Mouse (Mus musculus): ENCODE results near the gene Olfr569.

The Olfr569 gene

DNA sequence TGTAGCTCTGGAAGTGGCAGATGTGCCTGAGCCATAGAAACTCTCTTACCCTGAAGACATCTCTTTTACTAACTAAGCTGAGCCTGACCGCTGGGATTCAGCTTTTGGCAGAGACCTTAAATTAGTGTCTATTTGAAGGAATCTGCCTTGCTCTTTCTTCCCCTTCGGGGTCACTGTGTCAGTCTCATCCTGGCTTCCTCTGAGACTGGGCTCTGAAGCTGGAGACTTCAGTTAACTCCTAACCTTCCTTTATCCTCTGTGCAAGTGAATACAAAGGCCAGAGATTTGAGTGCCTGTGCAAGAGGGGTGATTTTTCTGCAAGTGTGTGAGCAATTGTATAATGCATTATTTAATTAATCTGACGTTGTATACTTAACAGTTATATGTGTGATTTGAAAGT lies at the start of gene Olfr569:
TSS of gene Olfr569 (minus strand) at position 101 of the 400 bp plus-strand sequence.
- DNase-seq (ENCODE audit: low spot score): no peak

DNA sequence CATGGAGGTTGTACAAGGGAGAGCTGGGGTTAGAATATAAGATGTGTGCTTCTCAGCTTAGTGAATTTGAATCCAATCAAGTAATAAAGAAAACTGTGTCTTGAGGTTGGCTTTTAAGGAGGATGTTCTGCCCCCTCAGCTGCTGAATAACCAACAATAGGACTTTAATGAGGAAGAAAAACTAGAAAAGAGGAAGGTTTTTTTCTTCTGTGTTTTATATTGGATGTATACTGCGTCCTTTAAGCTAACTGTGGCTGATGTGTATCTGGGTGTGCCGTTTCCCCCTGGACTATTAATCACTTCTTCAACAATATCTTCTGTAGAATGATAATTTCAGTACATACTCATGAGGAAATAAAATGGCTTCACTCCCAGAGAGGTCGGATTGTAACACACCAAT lies 36.4 kb upstream of the Olfr569 start:
- no peak for DNase-seq (ENCODE audit: low spot score)

GRCm38 (mm10) chr7:102924109-102924508 lies 33.4 kb upstream of the Olfr569 start, which contains the start of gene Olfr572:
TSS of gene Olfr572 (plus strand) at chr7:102924409.
- no peak for DNase-seq (ENCODE audit: low spot score)

DNA sequence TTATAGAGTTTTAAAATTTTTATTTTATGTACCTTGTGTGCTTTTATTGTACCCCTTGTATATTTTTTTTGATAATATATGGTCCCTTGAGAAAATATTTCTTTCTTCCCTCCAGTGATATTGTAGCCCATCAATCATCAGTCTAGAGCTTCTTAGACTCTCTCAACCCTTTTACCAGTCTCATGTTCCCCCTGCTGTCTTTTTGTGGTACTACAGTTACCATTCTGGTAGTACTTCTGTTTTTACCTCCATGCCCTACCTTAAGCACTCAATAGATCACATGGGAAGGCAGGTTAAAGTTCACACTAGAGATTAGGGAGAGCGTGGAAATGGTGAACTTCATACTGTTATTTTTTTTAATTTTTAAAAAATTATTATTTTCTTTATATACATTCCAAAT lies 28.9 kb upstream of the Olfr569 start:
- no peak for DNase-seq (ENCODE audit: low spot score)

GRCm38 (mm10) chr7:102917032-102917875 lies 26.6 kb upstream of the Olfr569 start, which contains the start of gene Olfr571:
TSS of gene Olfr571 (minus strand) at chr7:102917536.
- no peak for DNase-seq (ENCODE audit: low spot score)

GRCm38 (mm10) chr7:102916405-102916804 lies 25.7 kb upstream of the Olfr569 start:
- no peak for DNase-seq (ENCODE audit: low spot score)

DNA sequence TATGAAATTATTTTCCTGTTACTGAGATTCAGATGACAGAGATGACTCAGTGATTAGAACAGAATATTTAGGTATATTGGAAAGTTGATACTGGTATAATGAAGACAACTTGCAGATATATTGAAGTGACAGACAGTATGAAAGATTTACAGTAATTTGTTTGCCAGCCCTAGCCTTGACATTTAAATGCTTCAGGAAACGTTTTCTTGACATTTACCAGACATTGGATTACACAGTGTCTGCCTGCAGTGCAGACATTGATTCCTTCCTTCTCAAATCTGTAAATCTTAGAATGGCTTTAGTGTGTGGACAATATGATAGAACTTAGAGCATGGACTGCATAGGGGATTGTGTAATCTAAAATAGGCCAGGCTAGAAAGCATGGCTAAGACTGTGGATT lies 24.6 kb upstream of the Olfr569 start:
- DNase-seq (ENCODE audit: low spot score): no peak

DNA sequence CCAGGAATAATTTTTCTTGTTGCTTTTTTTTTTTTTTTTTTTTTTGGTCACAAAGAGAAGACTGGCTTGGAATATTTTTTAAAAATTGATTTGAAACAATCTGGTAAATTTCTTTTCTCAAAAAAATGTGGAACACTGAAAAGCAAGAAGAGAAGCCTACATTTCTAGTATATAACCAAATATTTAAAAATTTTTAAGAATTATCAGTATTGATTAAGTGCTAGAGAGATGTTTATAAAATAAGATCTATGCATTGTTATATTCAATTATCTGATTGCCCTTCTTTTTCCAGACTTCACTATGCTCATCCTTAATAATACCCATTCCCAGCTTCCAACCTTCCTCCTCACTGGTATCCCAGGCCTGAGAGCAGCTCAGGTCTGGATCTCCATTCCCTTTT lies 13.9 kb downstream of the Olfr569 start, which contains the start of gene Olfr568:
TSS of gene Olfr568 (plus strand) at position 301 of the 400 bp plus-strand sequence.
- no peak for DNase-seq (ENCODE audit: low spot score)

DNA sequence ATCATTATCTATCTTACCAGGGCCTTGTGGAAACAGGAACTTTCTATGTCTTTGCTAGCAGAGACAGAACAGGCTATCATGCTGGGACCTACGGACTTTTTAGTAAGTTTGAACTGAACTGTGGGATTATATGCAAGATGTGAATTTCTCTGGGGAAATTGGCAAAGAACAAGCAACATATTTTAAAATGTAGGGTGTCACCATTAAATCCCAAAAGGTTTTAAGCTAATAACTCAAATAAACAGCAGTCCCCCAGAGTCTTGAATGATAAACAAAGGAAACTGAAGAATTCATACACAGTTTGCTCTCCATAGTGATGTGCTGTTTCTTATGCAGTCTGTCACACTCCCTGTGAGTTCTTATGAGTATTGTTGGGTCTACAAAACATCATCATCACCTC lies 32.0 kb downstream of the Olfr569 start, which contains the start of gene Olfr566:
TSS of gene Olfr566 (minus strand) at position 101 of the 400 bp plus-strand sequence.
- DNase-seq (ENCODE audit: low spot score): no peak

DNA sequence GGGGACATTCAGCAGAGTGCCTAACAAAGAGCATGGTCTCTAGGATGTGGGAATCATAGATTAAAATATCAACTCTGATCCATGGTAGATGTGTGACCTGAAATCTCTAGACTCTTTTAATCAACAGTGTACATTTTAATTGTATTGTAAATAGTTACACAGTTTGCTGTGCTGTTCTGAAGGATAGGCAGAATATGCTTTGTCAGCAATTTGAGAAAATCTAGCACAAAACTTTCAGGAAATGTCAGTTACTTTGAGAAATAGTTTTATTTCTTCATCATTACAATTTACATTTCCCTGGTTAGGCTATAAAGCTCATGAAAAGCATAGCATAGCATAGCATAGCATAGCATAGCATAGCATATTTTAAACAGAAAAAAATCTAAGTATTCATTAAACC lies 34.9 kb downstream of the Olfr569 start:
- DNase-seq (ENCODE audit: low spot score): no peak

Data from testis, postnatal 14 days (tissue).